Mouse (Mus musculus): Measurements from ENCODE around the gene Camk2n2.

- TF ChIP-seq CTCF (conservative IDR thresholded peaks at IDR 0.05; ENCODE audit: low read length) (no peak), NANOG (IDR thresholded peaks at IDR 0.05; ENCODE audit: borderline replicate concordance, low read length) (no peak), POU5F1 (IDR thresholded peaks at IDR 0.05; ENCODE audit: borderline replicate concordance, low read length) (no peak)
Observed at GRCm38 (mm10) chr16:20595060-20595673, 25.9 kb downstream of the Camk2n2 start.

Measured in E14TG2a.4 (cell line).